Mouse (Mus musculus) G1E (cell line): ENCODE measurements at regions not wholly inside any gene's neighbourhood (a gene's known extent, or its start where the extent isn't known, plus 50 kb on each side); places are given as distances from the start of the nearest gene placed in this dataset.

Experiments
- ATAC-seq: 2 replicates; pipeline ENCODE4 v1.8.0; 2016; ENCODE audit warnings: mild to moderate bottlenecking; ENCODE audit not compliant: insufficient number of reproducible peaks, poor library complexity, low FRiP score, severe bottlenecking; ENCODE audit errors: extremely low read depth
- DNase-seq: peaks from one replicate; pipeline ENCODE4 v3.0.0; 2012; ENCODE audit warnings: low spot score
- H3K27me3 ChIP-seq: 2 replicates; pipeline ENCODE4 v1.6.1; 2012; ENCODE audit warnings: mild to moderate bottlenecking, low read length, inconsistent platforms; ENCODE audit not compliant: insufficient read depth
- H3K36me3 ChIP-seq: replicated peaks from 2 replicates; pipeline ENCODE3; 2012; ENCODE audit warnings: mild to moderate bottlenecking, inconsistent platforms
- H3K4me1 ChIP-seq: 2 replicates; pipeline ENCODE4 v1.6.1; 2012; ENCODE audit warnings: low read depth, low read length, inconsistent platforms, mixed read lengths; ENCODE audit not compliant: insufficient read depth
- H3K4me3 ChIP-seq: 2 replicates; pipeline ENCODE4 v1.5.1; 2012; ENCODE audit warnings: low read depth, mild to moderate bottlenecking, inconsistent platforms, low read length, moderate library complexity, mixed read lengths
- H3K9me3 ChIP-seq: replicated peaks from 2 replicates; pipeline ENCODE4 v1.6.1; 2012; ENCODE audit warnings: inconsistent platforms
- CTCF ChIP-seq: IDR thresholded peaks from 2 replicates; pipeline ENCODE4 v1.5.1; 2012; ENCODE audit warnings: low read depth, low read length, inconsistent platforms, mixed read lengths
- GATA1 ChIP-seq: IDR thresholded peaks from 2 replicates; pipeline ENCODE4 v1.6.1; 2012; ENCODE audit warnings: borderline replicate concordance, low read length, inconsistent platforms, mixed read lengths
- GATA2 ChIP-seq: IDR thresholded peaks from 2 replicates; pipeline ENCODE4 v1.6.1; 2012; ENCODE audit warnings: low read depth, low read length, inconsistent platforms, borderline replicate concordance
- POLR2AphosphoS5 ChIP-seq: IDR thresholded peaks from 2 replicates; pipeline ENCODE4 v1.6.1; 2012; ENCODE audit warnings: low read depth, low read length, inconsistent platforms; ENCODE audit not compliant: insufficient replicate concordance
- TAL1 ChIP-seq: conservative IDR thresholded peaks from 2 replicates; pipeline ENCODE4 v1.6.1; 2012; ENCODE audit warnings: low read depth, low read length, inconsistent platforms, mixed read lengths

- Histone ChIP-seq H3K36me3 (no peaks in the 10 kb centered on the region), H3K4me3 (no peak overlapping the region), H3K9me3 (peaks cover 94% of the 10 kb centered on the region), H3K27me3 (no peaks in the 10 kb centered on the region; the same call in 1 of the 2 replicates), H3K4me1 (no peaks in the 10 kb centered on the region)
- no peak for TF ChIP-seq GATA2
- TF ChIP-seq TAL1: no peak
- TF ChIP-seq POLR2AphosphoS5: no peak
- no peak for TF ChIP-seq GATA1
- TF ChIP-seq CTCF: no peak
- DNase-seq (no peak), ATAC-seq (no peak)
Observed at GRCm38 (mm10) chr14:25402409-25402808, 56.6 kb upstream of the Zmiz1 start.

- Histone ChIP-seq H3K36me3 (no peaks in the 10 kb centered on the region), H3K4me1 (no peaks in the 10 kb centered on the region), H3K27me3 (no peaks in the 10 kb centered on the region; the same call in 1 of the 2 replicates), H3K9me3 (peaks cover 90% of the 10 kb centered on the region), H3K4me3 (no peak overlapping the region)
- no peak for DNase-seq
- TF ChIP-seq POLR2AphosphoS5 (no peak), GATA1 (no peak), GATA2 (no peak), CTCF (no peak), TAL1 (no peak)
- ATAC-seq: no peak
Observed at GRCm38 (mm10) chr14:25405191-25405590, 53.8 kb upstream of the Zmiz1 start.

GRCm38 (mm10) chr14:25406059-25406458 is 52.9 kb upstream of the Zmiz1 start:
- DNase-seq (no peak), ATAC-seq (no peak)
- no peaks in the 10 kb centered on the region for H3K36me3 ChIP-seq
- peaks cover 91% of the 10 kb centered on the region for H3K9me3 ChIP-seq
- TF ChIP-seq GATA2 (no peak), CTCF (no peak), TAL1 (no peak), GATA1 (no peak), POLR2AphosphoS5 (no peak)
- H3K4me1 ChIP-seq: no peaks in the 10 kb centered on the region
- no peak overlapping the region for H3K4me3 ChIP-seq
- H3K27me3 ChIP-seq: no peaks in the 10 kb centered on the region; the same call in 1 of the 2 replicates

- ATAC-seq (no peak), DNase-seq (no peak)
- H3K36me3 ChIP-seq: no peaks in the 10 kb centered on the region
- no peak overlapping the region for H3K4me3 ChIP-seq
- H3K4me1 ChIP-seq: no peaks in the 10 kb centered on the region
- no peaks in the 10 kb centered on the region; the same call in 1 of the 2 replicates for H3K27me3 ChIP-seq
- peaks cover 91% of the 10 kb centered on the region for H3K9me3 ChIP-seq
- TF ChIP-seq CTCF (no peak), GATA2 (no peak), GATA1 (no peak), POLR2AphosphoS5 (no peak), TAL1 (no peak)
Observed at GRCm38 (mm10) chr14:25406613-25407012, 52.4 kb upstream of the Zmiz1 start.

- no peak for TF ChIP-seq GATA2
- no peak for TF ChIP-seq GATA1
- no peak for TF ChIP-seq TAL1
- TF ChIP-seq POLR2AphosphoS5: no peak
- no peak for TF ChIP-seq CTCF
- no peaks in the 10 kb centered on the region for H3K36me3 ChIP-seq
- no peaks in the 10 kb centered on the region; the same call in 1 of the 2 replicates for H3K27me3 ChIP-seq
- no peak overlapping the region for H3K4me3 ChIP-seq
- H3K4me1 ChIP-seq: no peaks in the 10 kb centered on the region
- H3K9me3 ChIP-seq: peaks cover 91% of the 10 kb centered on the region
- ATAC-seq (no peak), DNase-seq (no peak)
Observed at GRCm38 (mm10) chr14:25407111-25407510, 51.9 kb upstream of the Zmiz1 start.
